Mouse (Mus musculus): ENCODE data around the gene 1700028K03Rik.

DNA sequence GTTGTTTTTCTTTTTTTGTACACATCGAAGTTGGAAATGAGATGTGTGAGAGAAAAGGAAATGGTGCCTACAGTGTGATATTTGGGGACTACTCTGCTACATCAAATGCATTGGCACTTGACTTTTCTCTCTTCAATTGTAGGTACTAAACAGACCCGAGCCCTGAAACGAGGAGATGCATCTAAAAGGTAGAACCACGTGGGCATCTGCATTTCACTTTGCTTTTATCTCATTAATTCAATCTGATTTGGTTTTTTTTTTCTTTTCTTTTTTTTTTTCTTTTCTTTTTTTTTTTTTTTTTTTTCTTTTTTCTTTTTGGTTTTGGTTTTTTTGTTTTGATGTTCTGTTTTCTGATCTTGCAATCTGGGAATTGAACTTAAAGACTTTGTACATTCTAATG, 63.9 kb downstream of the 1700028K03Rik start:
- TF ChIP-seq CTCF (IDR thresholded peaks at IDR 0.05; ENCODE audit: low read depth, low read length), result no peak
- TF ChIP-seq TAL1 (conservative IDR thresholded peaks at IDR 0.05; ENCODE audit: low read depth, low read length), result no peak
- no peak for TF ChIP-seq POLR2AphosphoS5 (IDR thresholded peaks at IDR 0.05; ENCODE audit: insufficient replicate concordance, low read depth, low read length)
- TF ChIP-seq GATA1 (IDR thresholded peaks at IDR 0.05; ENCODE audit: borderline replicate concordance, low read length), result no peak
- TF ChIP-seq GATA2 (IDR thresholded peaks at IDR 0.05; ENCODE audit: borderline replicate concordance, low read depth, low read length), result no peak

All from G1E (cell line).